Mouse (Mus musculus): ENCODE results near the gene Ngfr.

DNA sequence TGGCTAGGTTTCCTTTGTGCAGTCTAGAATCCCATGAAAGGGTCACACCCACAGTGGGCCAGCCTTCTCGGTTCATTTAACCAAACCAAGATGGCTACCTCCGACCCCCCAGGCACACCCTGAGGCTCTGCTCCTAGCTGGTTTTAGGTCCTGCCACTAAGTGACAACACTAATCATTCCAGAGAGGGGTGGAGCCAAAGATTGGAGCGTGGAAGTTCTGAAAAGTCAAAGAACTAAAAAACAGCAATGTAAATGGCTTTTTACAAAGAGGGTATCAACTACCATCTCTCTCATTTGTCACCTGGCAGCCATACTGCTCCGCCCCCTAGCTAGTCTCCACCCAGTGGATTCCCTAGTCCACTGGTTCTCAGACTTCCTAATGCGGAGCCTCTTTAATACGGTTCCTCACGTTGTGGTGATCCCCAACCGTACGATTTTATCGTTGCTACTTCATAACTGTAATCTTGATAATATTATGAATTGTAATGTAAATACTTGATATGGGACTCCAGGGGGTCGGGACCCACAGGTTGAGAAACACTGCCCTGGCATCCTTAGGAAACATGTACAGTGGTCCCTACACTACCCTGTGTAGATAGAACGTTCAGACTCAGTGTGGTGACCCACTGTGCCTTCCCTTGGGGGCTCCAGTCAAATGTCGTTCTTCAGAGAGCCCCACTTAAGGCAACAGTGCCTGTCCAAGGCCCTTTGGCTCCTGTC, 55.0 kb downstream of the Ngfr start:
- no peak for TF ChIP-seq TCF12 (IDR thresholded peaks at IDR 0.05; ENCODE audit: low read depth, low read length)
- no peak for TF ChIP-seq POLR2AphosphoS2 (IDR thresholded peaks at IDR 0.05; ENCODE audit: low read length)
- no peak for TF ChIP-seq POLR2A (IDR thresholded peaks at IDR 0.05; ENCODE audit: control insufficient read depth in 1 of 2, insufficient read depth in 1 of 2, low read depth in 1 of 2, low read length in 2 of 2, poor library complexity in 1 of 2)
- TF ChIP-seq ZNF384 (IDR thresholded peaks at IDR 0.05; ENCODE audit: low read depth, low read length) = no peak
- TF ChIP-seq POLR2AphosphoS5 (IDR thresholded peaks at IDR 0.05; ENCODE audit: borderline replicate concordance, low read depth, low read length) = no peak
- no peak for TF ChIP-seq NRF1 (IDR thresholded peaks at IDR 0.05; ENCODE audit: insufficient read depth, low read depth, low read length, poor library complexity, severe bottlenecking)
- no peak for TF ChIP-seq GATA1 (IDR thresholded peaks at IDR 0.05; ENCODE audit: low read depth, low read length)
- no peak for TF ChIP-seq CHD1 (IDR thresholded peaks at IDR 0.05; ENCODE audit: low read depth, low read length)
- no peak for TF ChIP-seq MAX (IDR thresholded peaks at IDR 0.05; ENCODE audit: low read length)
- TF ChIP-seq MEF2A (IDR thresholded peaks at IDR 0.05; ENCODE audit: extremely low read depth, insufficient replicate concordance, low read depth, low read length, poor library complexity, severe bottlenecking) = no peak
- no peak for TF ChIP-seq USF2 (IDR thresholded peaks at IDR 0.05; ENCODE audit: borderline replicate concordance in 1 of 2, insufficient read depth in 1 of 2, low read depth in 1 of 2, low read length in 2 of 2)
- TF ChIP-seq SIN3A (IDR thresholded peaks at IDR 0.05; ENCODE audit: low read length) = no peak
